Mouse (Mus musculus) intestine, postnatal 0 days (tissue): ENCODE data around the gene Rnf185. TPM values are rescaled to one million over a fixed set of nuclear protein-coding genes. Genes with fewer than 3 reads are reported as not detected.

Experiments
- ATAC-seq: fragments of 200-750 bp; cut with Nextera tagmentation; 2 replicates; pipeline ENCODE4 v1.8.0; 2017; ENCODE audit warnings: mild to moderate bottlenecking, moderate TSS enrichment, moderate library complexity
- H3K27ac ChIP-seq: fragments of 300-500 bp; sonication (generic); 2 replicates; pipeline ENCODE4 v1.5.1; 2014; ENCODE audit warnings: mild to moderate bottlenecking, low read depth, low read length, moderate library complexity
- H3K27me3 ChIP-seq: fragments of 300-500 bp; sonication (generic); replicated peaks from 2 replicates; pipeline ENCODE4 v1.6.1; 2014; ENCODE audit warnings: low read length, mixed read lengths; ENCODE audit not compliant: control insufficient read depth, insufficient read depth
- H3K36me3 ChIP-seq: fragments of 300-500 bp; sonication (generic); 2 replicates; pipeline ENCODE4 v1.6.1; 2014; ENCODE audit warnings: mild to moderate bottlenecking, moderate library complexity; ENCODE audit not compliant: control insufficient read depth, insufficient read depth
- H3K4me1 ChIP-seq: fragments of 300-500 bp; sonication (generic); replicated peaks from 2 replicates; pipeline ENCODE4 v1.6.1; 2014; ENCODE audit warnings: antibody characterized with exemption, low read length, mixed read lengths; ENCODE audit not compliant: control insufficient read depth, insufficient read depth
- H3K4me2 ChIP-seq: fragments of 300-500 bp; sonication (generic); replicated peaks from 2 replicates; pipeline ENCODE4 v1.6.1; 2014; ENCODE audit warnings: low read depth, mild to moderate bottlenecking, moderate library complexity
- H3K4me3 ChIP-seq: fragments of 300-500 bp; sonication (generic); 2 replicates; pipeline ENCODE4 v1.5.1; 2014; ENCODE audit warnings: low read depth, low read length
- H3K9ac ChIP-seq: fragments of 300-500 bp; sonication (generic); 2 replicates; pipeline ENCODE4 v1.6.1; 2014; ENCODE audit warnings: mild to moderate bottlenecking, low read depth, low read length
- H3K9me3 ChIP-seq: fragments of 300-500 bp; sonication (generic); 2 replicates; pipeline ENCODE4 v1.6.1; 2016; ENCODE audit warnings: mixed run types; ENCODE audit not compliant: control insufficient read depth
- CTCF ChIP-seq: sonication (generic); IDR thresholded peaks from 2 replicates; pipeline ENCODE4 v1.5.1; 2016; ENCODE audit warnings: low read depth, mild to moderate bottlenecking, control low read depth, antibody characterized with exemption, moderate library complexity
- WGBS: fragments of 180-500 bp; shearing (Covaris S2); extraction: QIAGEN DNeasy Blood & Tissue Kit; methylation state at CpG from one replicate; pipeline ENCODE4 v1.1.7; 2014; 5-methylcytosine and 5-hydroxymethylcytosine counted together
- polyA plus RNA-seq: library from polyadenylated mRNA; unstranded; fragments of >200 nt; fragmentation: Nextera tagmentation; extraction: Ambion mirVana; gene quantifications from 2 replicates; pipeline ENCODE4 v1.2.1, GENCODE M21; 2015

Gene Rnf185
- polyA plus RNA-seq, 1 experiment from 2014 or later = 31.1 TPM

DNA sequence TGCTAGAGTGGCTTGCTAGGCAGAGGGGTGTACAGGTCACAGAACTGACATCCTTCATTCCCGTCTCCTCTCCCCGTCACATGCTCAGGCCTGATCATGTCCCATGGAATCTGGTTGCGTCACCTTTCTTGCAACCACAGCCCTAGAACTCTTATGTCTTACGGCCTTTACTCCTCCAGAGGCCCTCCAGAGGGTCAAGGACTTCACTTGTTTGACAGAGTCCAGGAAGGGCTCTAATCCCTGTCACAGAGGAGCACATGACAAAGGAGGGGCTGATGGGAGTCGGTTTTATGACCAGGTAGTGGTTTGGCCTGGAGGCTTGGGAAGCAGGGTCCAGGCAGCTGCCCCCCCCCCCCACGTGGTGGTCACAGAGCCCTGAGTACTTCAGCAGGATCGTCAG is 83.2 kb downstream of the Rnf185 start:
- peak; percentile 90 for ATAC-seq

GRCm38 (mm10) chr11:3366411-3366810 is 85.8 kb downstream of the Rnf185 start:
- no peak for ATAC-seq
- H3K4me1 ChIP-seq = no peaks in the 10 kb centered on the region; the same call in 1 of the 2 replicates
- no peak for TF ChIP-seq CTCF
- no peaks in the 10 kb centered on the region for H3K9me3 ChIP-seq
- 84% methylated on average over 7 of the region's 7 CpGs for WGBS
- no peaks in the 10 kb centered on the region; the same call in 1 of the 2 replicates for H3K36me3 ChIP-seq
- no peaks in the 10 kb centered on the region for H3K27me3 ChIP-seq
- no peak overlapping the region for H3K9ac ChIP-seq
- H3K4me2 ChIP-seq = no peak overlapping the region
- H3K4me3 ChIP-seq = no peak overlapping the region
- H3K27ac ChIP-seq = no peak overlapping the region

More for the DNA sequence above, 83.2 kb downstream of the Rnf185 start:
- Histone ChIP-seq H3K9ac (no peak overlapping the region), H3K4me1 (peaks cover 6% of the 10 kb centered on the region; the same call in 1 of the 2 replicates), H3K9me3 (no peaks in the 10 kb centered on the region), H3K4me3 (no peak overlapping the region; the same call in 1 of the 2 replicates), H3K27ac (peak overlapping the region; percentile 83), H3K27me3 (no peaks in the 10 kb centered on the region), H3K36me3 (no peaks in the 10 kb centered on the region; the same call in 1 of the 2 replicates), H3K4me2 (peak overlapping the region; percentile 78)
- TF ChIP-seq CTCF = no peak
- WGBS = 37% methylated on average over 7 of the region's 7 CpGs

Other genes starting within 250 kb of the Rnf185 start
- gene Eif4enif1, start 250.0 kb downstream of the Rnf185 start, polyA plus RNA-seq = 14.3 and 14.8 TPM in 2 replicates
- gene Drg1, start 185.9 kb downstream of the Rnf185 start, polyA plus RNA-seq = 85.5 and 93.7 TPM in 2 replicates
- gene Patz1, start 163.5 kb downstream of the Rnf185 start, polyA plus RNA-seq = 10.7 and 12.1 TPM in 2 replicates
- gene Pik3ip1, start 122.0 kb downstream of the Rnf185 start, polyA plus RNA-seq = 6.5 and 6.8 TPM in 2 replicates
- 68.4 and 82.1 TPM in 2 replicates for gene Limk2, start 43.2 kb downstream of the Rnf185 start, polyA plus RNA-seq
- 0.17 and 0.30 TPM in 2 replicates for gene Pla2g3, start 35.9 kb upstream of the Rnf185 start, polyA plus RNA-seq
- gene Inpp5j, start 52.5 kb upstream of the Rnf185 start, polyA plus RNA-seq = 6.8 and 6.9 TPM in 2 replicates
- gene Selenom, start 62.3 kb upstream of the Rnf185 start, polyA plus RNA-seq = 283 and 284 TPM in 2 replicates
- gene Smtn, start 88.2 kb upstream of the Rnf185 start, polyA plus RNA-seq = 75.1 and 82.9 TPM in 2 replicates
- 5.9 and 6.8 TPM in 2 replicates for gene Morc2a, start 196.8 kb upstream of the Rnf185 start, polyA plus RNA-seq